Mouse (Mus musculus) layer of hippocampus, postnatal 36 days (tissue): ENCODE data around the gene Pygm. TPM values are rescaled to one million over a fixed set of nuclear protein-coding genes. Genes with fewer than 3 reads are reported as not detected.

ENCODE experiments used
- DNase-seq, 2 experiments: peaks; one replicate each; pipeline ENCODE4 v3.0.0; 2022
- total RNA-seq, 2 experiments: library from RNA; stranded (reverse); gene quantifications; 2 replicates each; pipeline ENCODE4 v1.2.3; 2021

Gene Pygm
- total RNA-seq, 2 experiments from 2014 or later = 18.3 to 22.1 TPM

DNA sequence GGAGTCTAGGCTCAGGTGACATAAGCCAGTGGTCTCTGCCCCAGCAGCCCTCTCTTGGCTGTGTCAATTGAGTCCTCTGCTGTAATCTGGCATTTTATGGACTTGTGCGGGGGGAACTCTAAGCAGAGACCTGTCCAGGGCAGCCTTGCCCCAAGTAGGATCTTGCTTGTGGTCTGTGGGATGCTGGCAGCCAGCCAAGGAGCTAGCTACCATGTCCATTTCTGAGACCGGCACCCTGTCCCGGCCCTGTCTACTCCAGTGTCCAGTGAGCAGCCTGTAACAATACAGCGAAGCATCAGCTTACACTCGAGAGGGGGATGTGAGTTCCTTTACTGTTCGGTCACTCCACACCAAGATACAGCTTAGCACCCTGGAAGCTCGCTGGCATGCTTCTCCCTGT is 30.2 kb upstream of the Pygm start:
- no peak for DNase-seq

DNA sequence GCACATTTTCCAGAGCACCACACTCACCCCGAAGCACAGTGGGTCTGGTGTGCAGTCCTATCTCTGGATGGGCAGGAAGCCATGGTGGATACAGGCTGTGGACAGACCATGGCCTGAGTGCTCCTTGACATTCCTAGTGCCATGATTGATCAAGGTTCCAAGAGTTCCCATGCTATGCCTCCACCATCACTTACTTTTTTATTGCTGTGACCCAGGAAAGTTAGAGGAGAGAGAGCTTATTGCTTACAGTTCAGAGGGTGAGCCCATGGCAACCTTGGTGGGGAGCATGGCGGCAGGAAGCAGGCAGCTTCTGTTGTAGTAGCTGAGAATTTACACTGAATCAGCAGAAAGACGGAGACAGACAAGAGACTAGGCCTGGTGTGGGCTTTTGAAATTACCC is 22.9 kb upstream of the Pygm start:
- no peak for DNase-seq

DNA sequence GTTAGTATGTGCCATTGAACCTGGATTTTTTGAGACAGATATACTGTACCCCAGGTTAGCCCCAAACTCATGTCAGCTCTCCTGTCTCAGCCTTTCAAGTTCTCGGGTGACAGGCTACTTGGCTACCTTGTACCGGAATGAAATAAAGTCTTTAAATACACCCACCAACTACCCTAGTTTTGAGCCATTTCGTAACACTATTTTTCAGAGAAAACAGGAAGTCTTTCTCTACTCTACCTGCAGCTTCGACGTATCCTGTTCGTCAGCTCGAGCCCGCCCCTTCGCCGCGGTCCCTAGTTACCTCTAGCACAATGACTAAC is 21.1 kb upstream of the Pygm start:
- DNase-seq = no peak

DNA sequence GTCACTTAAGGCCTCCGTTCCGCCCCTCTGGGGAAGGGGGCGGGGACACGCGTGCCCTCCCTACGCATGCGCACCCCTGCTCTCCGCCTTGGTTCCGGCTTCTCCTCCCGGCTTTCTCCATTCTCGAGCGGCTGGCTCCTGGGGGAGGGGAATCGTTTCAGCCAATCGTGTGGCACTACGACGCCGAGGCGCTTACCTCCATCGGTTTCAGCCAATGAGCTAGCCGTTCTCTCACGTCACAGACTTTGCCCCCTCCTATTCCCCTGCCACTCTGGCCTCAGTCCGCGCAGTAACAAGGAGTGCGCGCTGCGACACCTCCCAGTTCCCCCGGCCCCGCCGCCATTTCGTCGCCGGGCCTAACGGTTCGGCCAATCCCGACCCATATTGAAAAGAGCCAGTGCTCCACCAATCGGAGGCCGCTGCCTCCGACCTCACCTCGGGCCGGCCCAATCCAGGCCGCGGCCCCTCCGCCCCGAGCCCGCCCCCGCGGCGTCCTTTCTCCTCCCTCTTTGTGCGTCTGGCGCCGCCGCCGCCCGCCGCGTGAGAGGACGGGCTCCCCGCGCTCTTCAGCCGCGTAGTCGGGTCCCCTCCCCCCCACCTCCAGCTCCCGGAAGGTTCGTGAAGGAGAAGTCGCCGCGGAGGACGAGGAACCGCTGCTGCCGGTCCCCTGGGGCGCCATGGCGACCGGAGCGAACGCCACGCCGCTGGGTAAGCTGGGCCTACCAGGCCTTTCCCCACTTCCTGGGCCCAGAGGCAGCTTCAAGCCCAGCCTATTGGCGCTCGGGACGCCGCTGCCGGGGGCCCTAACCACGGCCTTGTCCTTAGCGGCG is 20.6 kb upstream of the Pygm start, which contains the start of gene Sf1:
Sf1 (plus strand) TSS at position 280 of the 830 bp plus-strand sequence.
- DNase-seq = peak; percentile 100

DNA sequence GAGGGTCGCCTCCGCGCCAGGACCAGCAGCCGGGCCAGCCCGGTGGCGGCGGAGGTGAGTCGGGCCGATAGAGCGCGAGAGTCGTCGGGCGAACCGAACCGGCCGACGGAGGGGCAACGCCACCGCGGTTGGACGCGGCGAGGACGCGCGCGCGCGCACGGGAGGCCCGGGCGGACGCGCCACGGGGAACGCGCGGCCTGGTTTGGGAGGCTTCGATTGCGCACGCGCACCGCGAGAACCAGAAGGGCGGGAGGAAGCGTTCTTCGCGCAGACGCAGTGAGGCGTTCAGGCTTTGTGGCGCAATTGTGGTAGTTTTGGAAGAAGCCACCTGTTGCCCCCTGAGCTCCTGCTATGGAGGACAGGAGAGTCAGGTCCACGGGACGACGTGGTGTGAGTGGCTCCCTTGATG is 19.9 kb upstream of the Pygm start:
- DNase-seq = peak; percentile 90 to 92

DNA sequence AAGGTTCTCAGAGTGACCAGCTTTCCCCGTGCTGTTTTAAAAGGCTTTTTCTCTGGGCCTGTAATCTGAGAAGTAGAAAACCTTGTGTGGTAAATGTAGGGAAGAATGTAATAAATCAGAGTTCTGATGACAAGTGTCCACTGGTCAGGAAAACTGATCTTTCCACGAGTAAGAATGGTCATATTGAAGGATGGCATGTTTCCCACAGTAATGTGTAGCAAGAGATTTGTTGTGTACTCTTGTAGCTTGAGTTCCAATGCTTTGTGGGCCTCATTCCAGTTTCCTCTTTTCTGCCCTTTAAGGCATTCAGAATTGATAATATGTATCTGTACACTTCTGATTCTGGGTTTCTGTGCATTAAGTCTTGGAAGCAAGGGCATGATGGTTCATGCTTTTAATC is 19.4 kb upstream of the Pygm start:
- no peak for DNase-seq

DNA sequence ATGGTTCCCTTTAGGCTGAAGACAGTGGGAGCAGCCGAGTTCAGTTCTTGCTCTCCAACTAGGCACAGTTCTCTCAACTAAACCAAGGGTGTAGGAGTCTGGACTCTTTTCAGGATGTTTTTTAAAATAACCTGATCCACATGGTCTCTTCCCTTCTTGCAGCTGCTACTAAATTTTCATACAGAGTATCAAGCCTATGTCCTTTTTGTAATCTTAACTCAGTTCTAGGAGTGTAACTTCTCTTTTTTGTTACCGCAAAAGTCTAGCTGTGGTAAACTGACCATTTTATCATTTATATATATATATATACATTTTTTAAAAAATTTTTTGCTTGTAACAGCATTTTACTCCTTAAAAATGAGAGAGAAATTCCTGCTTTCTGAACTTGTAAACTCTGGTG is 14.0 kb upstream of the Pygm start:
- no peak for DNase-seq

DNA sequence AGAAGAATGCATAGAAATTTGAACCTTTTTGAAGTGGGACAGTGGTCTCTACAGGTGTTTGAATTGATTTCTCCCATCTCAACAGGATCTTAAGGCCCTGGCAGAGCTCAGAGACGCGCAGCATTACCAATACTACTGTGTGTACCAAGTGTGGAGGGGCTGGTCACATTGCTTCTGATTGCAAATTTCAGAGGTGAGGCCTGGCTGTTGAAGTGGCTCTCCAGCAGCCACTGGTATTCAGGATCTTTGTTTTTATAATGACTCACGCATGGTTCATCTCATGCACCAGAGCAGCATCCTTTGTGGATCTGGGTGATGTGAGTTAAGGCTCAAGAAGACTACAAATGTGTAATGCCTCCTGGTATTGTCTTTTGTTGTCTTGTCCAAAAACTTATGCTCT is 11.8 kb upstream of the Pygm start:
- no peak for DNase-seq

DNA sequence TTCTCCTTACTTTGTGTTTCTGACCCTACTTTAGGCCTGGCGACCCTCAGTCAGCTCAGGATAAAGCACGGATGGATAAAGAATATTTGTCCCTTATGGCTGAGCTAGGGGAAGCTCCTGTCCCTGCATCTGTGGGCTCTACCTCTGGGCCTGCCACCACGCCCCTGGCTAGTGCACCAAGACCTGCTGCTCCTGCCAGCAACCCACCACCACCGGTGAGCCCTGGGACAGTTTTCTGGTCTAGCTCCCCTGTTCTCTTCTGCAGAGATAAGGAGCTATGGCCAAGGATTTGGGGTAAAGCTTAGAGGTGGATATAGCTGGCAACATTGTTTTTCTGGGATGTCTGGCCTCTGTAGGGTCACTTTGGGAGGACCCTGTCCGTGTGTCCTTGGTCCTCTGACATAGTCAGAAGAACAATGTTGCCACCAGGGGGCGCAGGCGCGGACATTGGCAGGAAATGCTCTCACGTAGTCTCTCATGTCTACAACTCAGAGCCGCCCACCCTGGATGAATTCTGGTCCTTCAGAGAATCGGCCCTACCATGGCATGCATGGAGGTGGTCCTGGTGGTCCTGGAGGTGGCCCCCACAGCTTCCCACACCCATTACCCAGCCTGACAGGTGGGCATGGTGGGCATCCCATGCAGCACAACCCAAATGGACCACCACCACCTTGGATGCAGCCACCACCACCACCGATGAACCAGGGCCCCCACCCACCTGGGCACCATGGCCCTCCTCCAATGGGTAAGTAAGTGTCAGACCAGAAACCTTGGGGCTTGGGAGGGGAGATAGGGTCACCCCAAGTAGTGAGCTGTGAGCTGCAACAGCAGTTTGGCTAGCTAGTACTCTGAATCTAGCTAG is 10.4 kb upstream of the Pygm start:
- DNase-seq = peak; percentile 47 to 64

DNA sequence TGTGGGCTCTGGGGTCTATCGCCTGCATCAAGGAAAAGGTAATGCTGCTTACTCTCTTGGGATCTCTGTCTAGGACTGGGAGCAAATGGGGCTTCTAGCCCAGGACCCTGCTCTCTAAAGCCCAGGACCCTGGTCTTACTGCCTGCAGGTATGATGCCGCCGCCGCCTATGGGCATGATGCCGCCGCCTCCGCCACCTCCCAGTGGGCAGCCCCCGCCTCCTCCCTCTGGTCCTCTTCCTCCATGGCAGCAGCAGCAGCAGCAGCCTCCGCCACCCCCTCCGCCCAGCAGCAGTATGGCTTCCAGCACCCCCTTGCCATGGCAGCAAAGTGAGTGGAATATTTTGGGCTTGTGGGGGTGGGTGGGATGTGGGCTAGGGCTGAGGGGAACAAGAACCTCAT is 9.6 kb upstream of the Pygm start:
- DNase-seq = no peak

DNA sequence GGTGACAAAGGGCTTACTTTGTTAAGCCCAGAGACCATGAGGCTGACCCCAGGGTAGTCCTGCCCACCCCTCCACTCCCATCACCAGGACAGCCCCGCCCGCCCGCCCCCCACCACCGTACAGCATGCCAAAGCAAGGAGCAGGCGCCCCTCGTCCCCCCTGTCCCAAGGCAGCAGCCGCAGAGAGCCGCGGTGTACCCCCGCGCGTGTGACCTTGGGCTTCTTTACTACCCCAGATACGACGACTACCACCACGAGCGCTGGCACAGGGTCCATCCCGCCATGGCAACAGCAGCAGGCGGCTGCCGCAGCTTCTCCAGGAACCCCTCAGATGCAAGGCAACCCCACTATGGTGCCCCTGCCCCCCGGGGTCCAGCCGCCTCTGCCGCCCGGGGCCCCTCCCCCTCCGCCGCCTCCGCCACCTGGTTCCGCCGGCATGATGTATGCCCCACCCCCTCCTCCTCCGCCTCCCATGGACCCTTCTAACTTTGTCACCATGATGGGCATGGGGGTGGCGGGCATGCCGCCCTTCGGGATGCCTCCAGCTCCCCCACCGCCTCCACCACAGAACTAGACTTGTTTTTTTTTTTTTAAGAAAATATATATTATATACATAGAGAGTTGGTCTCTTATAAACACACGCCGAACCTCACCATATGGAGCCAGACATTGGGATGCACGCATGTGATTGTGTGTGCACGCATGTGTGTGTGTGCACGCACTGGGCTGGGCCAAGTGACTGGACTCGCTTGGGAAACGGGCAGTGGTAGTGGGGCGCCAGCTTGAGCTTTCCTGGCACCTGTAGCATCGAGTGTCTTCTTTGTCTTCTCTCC is 8.6 kb upstream of the Pygm start:
- DNase-seq = no peak

DNA sequence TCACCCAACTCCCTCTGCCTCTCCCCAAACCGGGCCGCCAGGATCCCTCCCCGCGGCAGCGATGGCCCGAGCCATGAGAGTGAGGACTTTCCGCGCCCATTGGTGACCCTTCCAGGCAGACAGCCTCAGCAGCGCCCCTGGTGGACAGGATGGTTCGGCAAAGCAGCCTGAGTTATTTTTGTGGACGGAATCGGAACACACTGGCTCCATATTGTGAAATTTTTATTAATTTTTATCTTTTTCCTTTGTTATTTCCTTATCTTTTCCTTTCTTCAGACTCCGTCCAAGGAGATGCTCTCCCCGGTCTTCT is 8.0 kb upstream of the Pygm start:
- no peak for DNase-seq

DNA sequence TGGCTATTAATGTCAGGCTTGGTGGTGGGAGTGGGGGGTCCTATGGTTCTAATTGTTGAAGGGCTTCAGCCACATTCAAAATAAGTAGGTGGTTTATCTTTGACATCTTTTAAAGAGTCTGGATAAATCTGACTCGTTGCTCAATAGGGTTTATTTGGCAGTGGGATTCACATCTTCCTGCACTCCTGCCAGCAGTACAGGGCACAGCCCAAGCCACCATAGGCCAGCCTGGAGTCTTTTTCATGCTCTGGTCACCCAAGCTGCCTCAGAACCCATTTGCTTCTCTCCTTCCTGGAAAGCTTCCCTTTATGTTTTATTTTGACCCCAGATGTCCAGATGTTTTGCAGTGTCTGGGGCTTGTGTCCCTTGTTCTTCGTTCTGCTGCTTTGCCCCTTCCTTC is 7.6 kb upstream of the Pygm start:
- no peak for DNase-seq

DNA sequence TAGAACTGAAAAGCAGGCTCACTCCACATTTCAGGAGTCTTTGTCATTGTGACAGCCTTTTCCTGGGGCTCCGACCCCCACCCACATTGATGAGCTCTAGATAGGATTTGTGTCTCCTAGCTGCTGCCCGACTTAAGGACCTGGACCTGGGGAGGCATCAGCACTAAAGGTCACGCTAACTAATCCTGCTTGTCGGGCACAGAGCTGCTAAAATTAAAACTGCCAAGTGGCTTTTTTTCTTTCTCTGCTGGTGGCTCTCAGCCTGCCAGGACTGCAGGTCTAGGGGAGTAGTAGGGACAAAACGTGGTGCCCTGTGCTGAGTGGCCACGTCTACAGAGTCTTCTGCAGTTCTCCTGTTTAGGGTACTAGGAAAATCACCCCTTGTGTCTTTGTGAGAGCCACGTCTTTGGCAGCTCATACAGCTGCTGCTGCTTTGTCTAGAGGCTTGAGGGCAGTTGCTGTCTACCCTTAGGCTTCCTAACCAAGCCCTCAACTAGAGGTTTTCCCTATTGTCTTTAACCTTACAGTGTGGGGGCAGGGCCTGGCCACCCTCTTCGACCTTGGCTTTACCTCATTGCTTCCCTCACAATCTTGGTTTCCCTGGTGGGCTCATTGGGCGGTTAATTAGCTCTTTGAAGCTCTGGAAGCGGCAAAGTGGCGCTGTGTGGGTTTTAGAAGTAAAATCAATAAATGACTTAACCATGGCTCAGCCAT is 6.7 kb upstream of the Pygm start:
- no peak for DNase-seq

DNA sequence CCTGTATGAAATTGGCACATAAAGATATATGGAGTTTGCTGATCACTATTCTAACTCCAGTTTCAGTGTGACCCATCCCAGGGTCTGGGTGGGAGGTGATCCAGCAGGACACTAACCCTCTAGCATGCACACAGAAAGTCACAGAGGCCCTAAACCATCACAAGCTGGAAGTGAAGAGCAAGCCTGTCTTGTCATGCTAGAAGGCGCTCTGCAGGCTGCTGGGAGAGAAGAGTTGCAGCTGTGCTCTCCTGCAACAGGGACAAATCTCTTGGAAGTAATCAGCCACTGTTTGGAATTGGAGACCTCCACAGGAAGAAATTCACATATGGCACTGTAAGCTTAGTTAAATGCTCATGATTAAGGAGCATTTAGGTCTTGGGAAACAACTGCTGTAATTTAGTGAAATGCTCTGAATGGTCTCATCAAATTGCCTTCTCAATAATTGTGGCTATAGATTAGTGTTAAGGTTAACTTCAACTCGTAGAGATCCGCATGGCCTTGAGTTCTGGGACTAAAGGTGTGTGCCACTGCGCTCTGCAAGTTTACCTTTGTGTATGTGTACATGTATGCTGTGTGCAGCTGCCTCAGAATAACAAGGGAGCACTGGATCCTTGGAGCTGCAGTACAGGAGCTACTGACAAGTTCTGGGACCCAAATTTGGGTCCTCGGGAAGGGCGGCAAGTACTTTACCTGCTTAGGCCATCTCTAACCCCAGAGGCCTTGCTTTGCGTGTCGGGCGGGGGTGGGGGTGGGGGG is 3.6 kb upstream of the Pygm start:
- DNase-seq = no peak

DNA sequence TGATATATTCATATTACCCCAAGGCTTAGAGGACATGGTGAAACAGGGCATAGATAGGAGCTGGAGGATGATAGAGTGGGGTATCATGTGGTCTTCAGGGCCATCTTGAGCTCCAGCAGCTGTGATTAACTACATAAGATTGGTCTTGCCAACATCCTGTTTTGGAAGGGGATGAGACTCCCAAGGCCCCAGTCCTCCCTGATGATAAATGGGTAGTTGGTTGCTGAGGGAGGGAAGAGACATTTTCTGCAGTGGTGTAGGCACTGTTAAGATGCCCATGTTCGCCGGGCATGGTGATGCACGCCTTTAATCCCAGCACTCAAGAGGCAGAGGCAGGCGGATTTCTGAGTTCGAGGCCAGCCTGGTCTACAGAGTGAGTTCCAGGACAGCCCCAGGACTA is 3.0 kb upstream of the Pygm start:
- no peak for DNase-seq

DNA sequence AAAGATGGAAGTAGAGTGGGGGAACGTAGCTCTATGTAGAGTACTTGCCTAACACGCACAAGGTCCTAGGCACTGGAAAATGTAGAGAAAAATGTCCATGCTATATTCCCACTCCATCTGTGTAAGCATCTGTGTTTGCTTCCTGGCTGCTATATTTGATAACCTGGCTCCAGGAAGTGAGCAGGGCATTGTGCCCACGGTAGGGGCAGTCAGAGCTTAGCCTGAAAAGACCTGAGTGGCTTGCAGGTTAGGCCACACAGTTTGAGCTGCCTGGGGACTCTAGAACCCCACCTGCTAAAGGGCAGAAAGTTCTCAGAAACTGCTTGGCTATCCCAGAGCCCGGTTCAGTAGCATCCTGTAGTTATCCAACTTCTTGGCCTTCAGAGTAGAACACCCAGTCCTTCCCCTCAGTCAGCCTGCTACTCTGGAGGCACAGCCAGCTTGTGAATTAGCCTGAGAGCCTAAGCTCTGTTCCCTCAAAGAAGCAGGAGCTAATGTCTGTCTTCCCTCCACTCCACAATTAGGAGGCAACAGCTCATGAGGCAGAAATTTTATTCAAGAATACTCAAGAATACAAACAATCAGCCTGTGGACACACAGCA is 1.8 kb upstream of the Pygm start:
- DNase-seq = no peak

DNA sequence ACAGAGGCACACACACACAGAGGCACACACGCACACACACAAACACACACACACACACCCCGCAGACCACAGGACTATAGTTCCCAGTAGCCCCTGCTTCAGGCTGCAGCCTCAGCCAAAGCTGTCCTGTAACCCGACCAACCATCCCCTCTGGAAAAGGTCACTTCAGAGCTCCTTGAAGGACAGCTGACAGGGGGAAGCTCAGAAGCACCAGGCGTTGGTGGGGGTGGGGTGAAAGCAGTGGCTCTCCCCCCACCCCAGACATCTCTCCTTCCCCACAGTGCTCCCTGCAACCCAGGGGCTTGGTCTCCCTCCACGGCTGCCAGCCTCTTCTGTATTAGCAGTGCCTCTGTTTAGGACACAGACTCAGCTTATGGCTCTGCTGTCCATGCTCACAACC is 729 bp upstream of the Pygm start:
- no peak for DNase-seq

DNA sequence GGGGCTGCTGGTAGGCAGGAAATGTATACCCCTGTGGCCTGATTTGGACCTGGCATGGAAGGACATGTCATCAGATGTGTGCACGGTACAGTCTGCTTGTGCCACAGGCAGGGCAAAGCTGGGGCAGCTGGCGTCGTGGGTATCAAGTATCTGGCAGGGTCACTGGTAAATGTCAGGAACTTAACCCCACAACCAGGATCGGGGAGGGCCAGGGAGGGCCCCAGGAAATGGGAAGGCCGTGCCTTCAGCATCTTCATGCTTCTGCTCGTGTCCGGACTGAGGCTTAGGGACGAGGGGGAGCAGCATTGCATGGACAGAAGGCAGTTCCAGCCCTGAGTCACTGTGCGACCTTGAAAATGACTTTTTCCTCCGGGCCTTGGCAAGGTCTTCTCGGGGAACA is 755 bp downstream of the Pygm start:
- DNase-seq = no peak

DNA sequence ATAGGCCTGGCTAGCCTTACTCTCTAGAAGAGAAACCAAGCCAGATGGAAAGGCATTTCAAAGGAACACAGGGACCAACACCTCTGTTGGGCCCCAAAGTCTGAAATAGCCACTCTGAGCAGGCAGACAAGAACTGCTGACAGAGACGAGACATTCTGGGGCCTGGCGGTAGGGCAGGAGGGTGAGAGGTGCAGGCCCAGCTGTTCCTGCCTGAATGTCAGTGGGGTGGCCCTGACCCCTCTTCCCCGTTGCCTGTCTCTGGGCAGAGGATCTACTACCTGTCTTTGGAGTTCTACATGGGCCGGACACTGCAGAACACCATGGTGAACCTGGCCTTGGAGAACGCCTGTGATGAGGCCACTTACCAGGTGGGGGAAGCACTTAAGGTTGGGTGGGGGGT is 1.2 kb downstream of the Pygm start:
- no peak for DNase-seq

DNA sequence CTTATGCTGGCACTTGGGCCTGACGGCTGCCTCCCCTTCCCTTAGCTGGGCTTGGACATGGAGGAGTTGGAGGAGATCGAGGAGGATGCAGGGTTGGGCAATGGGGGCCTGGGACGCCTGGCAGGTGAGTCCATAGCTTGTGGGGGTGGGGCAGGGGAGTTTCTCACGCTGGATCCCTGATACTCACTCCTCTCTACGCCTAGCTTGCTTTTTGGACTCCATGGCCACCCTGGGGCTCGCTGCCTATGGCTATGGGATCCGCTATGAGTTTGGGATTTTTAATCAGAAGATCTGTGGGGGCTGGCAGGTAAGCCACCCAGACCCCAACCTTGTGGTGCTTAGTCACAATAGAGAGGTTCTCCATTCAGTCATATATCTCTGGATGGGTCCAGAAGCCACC is 1.6 kb downstream of the Pygm start:
- no peak for DNase-seq
